Mouse (Mus musculus) kidney, embryonic 14.5 days (tissue): ENCODE results near the gene Plin1. TPM values are rescaled to one million over a fixed set of nuclear protein-coding genes. Genes with fewer than 3 reads are reported as not detected.
A peak's percentile ranks its signal among the peaks of the same experiment; 100 is the strongest.

Source experiments
- ATAC-seq: fragments of 200-750 bp; cut with Nextera tagmentation; 2 replicates; pipeline ENCODE4 v1.8.0; 2017; ENCODE audit warnings: moderate number of reproducible peaks, mild to moderate bottlenecking, moderate TSS enrichment, moderate library complexity; ENCODE audit not compliant: low FRiP score, low TSS enrichment
- H3K27ac ChIP-seq: fragments of 300-500 bp; sonication (generic); 2 replicates; pipeline ENCODE4 v1.5.1; 2014; ENCODE audit warnings: low read depth, mild to moderate bottlenecking, low read length, moderate library complexity, mixed read lengths
- H3K27me3 ChIP-seq: fragments of 300-500 bp; sonication (generic); 2 replicates; pipeline ENCODE4 v1.6.1; 2014; ENCODE audit warnings: mild to moderate bottlenecking, low read length; ENCODE audit not compliant: control insufficient read depth, insufficient read depth
- H3K36me3 ChIP-seq: fragments of 300-500 bp; sonication (generic); 2 replicates; pipeline ENCODE4 v1.6.1; 2014; ENCODE audit warnings: low read length, mixed read lengths; ENCODE audit not compliant: control insufficient read depth, insufficient read depth
- H3K4me1 ChIP-seq: fragments of 300-500 bp; sonication (generic); 2 replicates; pipeline ENCODE4 v1.6.1; 2014; ENCODE audit warnings: low read length, mixed read lengths; ENCODE audit not compliant: control insufficient read depth, insufficient read depth
- H3K4me2 ChIP-seq: fragments of 300-500 bp; sonication (generic); replicated peaks from 2 replicates; pipeline ENCODE4 v1.6.1; 2014; ENCODE audit warnings: low read depth, mild to moderate bottlenecking, low read length
- H3K4me3 ChIP-seq: fragments of 300-500 bp; sonication (generic); 2 replicates; pipeline ENCODE4 v1.5.1; 2014; ENCODE audit warnings: mild to moderate bottlenecking, low read length
- H3K9ac ChIP-seq: fragments of 300-500 bp; sonication (generic); 2 replicates; pipeline ENCODE4 v1.6.1; 2014; ENCODE audit warnings: low read depth, mild to moderate bottlenecking, low read length, moderate library complexity
- H3K9me3 ChIP-seq: fragments of 300-500 bp; sonication (generic); 2 replicates; pipeline ENCODE4 v1.6.1; 2016; ENCODE audit warnings: low read length; ENCODE audit not compliant: control insufficient read depth
- WGBS: fragments of 180-500 bp; shearing (Covaris S2); extraction: QIAGEN DNeasy Blood & Tissue Kit; methylation state at CpG from one replicate; pipeline ENCODE4 v1.1.7; 2014; 5-methylcytosine and 5-hydroxymethylcytosine counted together
- polyA plus RNA-seq: library from polyadenylated mRNA; unstranded; fragments of >200 nt; fragmentation: Nextera tagmentation; extraction: Ambion mirVana; gene quantifications from 2 replicates; pipeline ENCODE4 v1.2.1, GENCODE M21; 2014

Plin1 gene
- polyA plus RNA-seq, 1 experiment from 2014 or later: 0.07 TPM

DNA sequence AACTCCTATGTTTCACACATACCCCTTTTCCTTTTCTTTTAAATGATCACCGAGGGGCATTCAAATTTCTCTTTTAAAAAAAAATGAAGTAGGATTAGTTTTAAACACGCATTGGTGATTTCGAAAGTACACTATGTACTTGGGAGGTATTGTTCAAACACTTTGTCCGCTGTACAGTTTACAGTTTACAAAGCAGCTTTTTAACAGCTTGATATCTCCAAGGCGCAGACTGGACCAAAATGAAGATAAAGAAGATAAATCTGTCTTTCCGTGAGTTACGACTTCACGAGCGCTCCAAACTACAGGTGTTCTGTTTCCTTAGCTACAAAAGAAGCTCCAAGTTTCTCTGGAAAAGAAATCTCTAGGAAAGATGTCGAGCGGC lies 9.6 kb upstream of the Plin1 start:
- Histone ChIP-seq H3K27me3 (no peaks in the 10 kb centered on the region), H3K4me3 (peak overlapping the region; percentile 78), H3K4me2 (peak overlapping the region; percentile 97), H3K9ac (peak overlapping the region; percentile 68), H3K36me3 (peaks cover 3% of the 10 kb centered on the region; the same call in 1 of the 2 replicates), H3K4me1 (no peaks in the 10 kb centered on the region), H3K9me3 (no peaks in the 10 kb centered on the region), H3K27ac (no peak overlapping the region)
- no peak for ATAC-seq
- WGBS: 21% methylated on average over 11 of the region's 11 CpGs

DNA sequence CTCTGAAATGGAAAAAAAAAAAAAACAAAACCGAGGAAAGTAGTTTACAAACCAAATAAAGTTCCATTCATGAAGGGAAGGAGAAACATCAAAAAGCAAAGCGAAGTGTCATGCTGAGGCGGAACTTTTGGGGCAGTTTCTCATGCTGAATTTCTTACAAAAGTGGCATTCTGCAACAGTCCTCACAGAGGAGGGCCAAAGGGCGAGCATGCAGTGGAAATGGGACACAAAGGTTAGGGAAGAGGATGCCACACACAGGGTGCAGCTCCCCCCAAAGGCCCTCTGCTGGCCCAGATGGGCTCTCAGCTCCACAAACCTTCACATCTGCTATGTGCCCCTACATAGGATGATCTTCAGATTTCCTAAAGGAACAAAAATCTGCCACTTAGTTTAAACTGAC lies 7.6 kb upstream of the Plin1 start:
- Histone ChIP-seq H3K27me3 (no peaks in the 10 kb centered on the region), H3K4me2 (no peak overlapping the region), H3K9me3 (no peaks in the 10 kb centered on the region), H3K27ac (no peak overlapping the region), H3K4me1 (no peaks in the 10 kb centered on the region), H3K9ac (no peak overlapping the region), H3K36me3 (peaks cover 4% of the 10 kb centered on the region; the same call in 1 of the 2 replicates), H3K4me3 (no peak overlapping the region)
- 77% methylated on average over 4 of the region's 4 CpGs for WGBS
- no peak for ATAC-seq

DNA sequence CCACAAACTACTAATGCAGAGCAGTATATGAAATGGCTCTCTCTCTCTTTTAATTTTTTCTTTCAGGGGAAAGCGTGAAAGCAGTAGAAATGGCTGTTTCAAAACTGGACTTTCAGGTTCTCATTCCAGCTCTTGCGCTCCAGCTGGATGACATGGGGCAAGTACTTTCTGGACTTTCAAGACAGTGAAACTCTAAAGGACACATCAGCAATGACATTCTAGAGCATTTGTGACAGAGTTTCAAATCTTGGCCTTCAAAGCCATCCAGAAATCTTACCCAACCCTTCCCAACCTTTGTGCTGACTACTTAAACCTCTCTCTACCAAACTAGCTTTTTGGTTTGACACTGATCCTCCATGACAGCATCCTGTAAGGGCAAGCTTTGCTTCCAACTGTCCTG lies 6.2 kb upstream of the Plin1 start:
- Histone ChIP-seq H3K27ac (no peak overlapping the region), H3K9ac (no peak overlapping the region), H3K36me3 (peaks cover 4% of the 10 kb centered on the region; the same call in 1 of the 2 replicates), H3K9me3 (no peaks in the 10 kb centered on the region), H3K4me2 (no peak overlapping the region), H3K4me3 (no peak overlapping the region), H3K4me1 (no peaks in the 10 kb centered on the region), H3K27me3 (no peaks in the 10 kb centered on the region)
- WGBS: 86% methylated on average over 2 of the region's 2 CpGs
- ATAC-seq: no peak

DNA sequence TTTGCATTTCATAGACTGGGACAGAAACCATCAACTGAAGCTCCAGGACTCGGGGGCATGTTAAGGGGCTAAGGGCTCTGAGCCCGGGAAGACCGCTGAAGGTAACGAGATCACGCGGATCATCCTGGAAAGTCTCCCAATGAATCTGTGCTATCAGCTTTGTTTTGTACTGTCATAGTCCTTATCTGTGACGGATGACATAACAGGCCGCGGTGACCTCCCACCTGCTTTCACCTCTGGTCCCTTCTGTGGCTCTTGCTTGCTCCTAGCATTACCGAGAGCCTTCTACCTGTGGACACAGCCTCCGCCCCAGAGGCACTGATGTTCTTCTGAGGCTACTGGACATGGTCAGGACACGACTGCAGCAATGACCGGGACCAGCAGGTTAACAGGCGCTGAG lies 3.8 kb upstream of the Plin1 start:
- WGBS: 88% methylated on average over 14 of the region's 14 CpGs
- H3K4me3 ChIP-seq: no peak overlapping the region
- no peak overlapping the region for H3K9ac ChIP-seq
- no peak overlapping the region for H3K27ac ChIP-seq
- H3K9me3 ChIP-seq: no peaks in the 10 kb centered on the region
- H3K36me3 ChIP-seq: peaks cover 4% of the 10 kb centered on the region; the same call in 1 of the 2 replicates
- ATAC-seq: no peak
- H3K27me3 ChIP-seq: no peaks in the 10 kb centered on the region
- no peaks in the 10 kb centered on the region for H3K4me1 ChIP-seq
- no peak overlapping the region for H3K4me2 ChIP-seq

DNA sequence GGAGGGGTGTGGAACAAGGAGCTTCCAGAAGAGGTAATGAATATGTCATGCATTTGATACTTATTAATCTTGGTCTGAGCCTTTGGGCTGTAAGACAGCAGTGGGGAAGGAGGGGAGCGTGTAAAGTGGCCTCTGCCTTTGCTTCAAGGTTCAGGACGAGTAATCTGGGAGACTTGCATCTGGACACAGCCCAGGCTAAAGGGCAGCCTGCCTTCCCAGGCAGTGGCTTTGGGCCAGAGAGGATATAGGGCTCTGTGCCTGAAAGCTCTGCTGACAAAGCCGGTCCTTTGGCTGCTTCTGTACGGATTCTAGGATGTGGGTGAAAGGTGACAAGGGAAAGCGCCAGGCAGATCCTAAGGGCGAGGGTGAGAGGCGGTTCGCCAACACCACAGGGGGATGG lies 1.9 kb upstream of the Plin1 start:
- H3K9me3 ChIP-seq: no peaks in the 10 kb centered on the region
- ATAC-seq: no peak
- no peak overlapping the region for H3K4me2 ChIP-seq
- no peaks in the 10 kb centered on the region for H3K27me3 ChIP-seq
- H3K4me3 ChIP-seq: no peak overlapping the region
- no peak overlapping the region for H3K9ac ChIP-seq
- 79% methylated on average over 8 of the region's 8 CpGs for WGBS
- no peaks in the 10 kb centered on the region for H3K4me1 ChIP-seq
- peaks cover 4% of the 10 kb centered on the region; the same call in 1 of the 2 replicates for H3K36me3 ChIP-seq
- H3K27ac ChIP-seq: no peak overlapping the region

DNA sequence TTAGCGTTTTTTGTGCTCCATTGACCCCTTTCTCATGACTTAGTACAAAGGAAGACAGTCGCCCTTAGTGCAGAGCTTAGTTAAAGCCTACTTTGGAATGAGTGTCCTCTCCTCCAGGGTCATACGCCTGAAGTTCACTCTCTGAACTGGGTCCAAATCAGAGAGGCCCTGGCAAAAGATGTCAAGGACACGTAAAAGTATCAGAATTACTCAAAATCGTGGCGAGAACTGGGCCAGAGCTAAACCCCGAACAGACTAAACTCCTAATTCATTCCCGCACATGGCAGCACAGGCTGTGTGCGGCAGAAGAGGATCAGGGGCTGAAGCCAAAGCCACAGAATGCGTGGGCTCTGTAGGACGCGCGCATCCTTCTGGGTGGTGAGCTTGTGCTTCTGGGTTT lies 1.3 kb downstream of the Plin1 start:
- Histone ChIP-seq H3K27me3 (no peaks in the 10 kb centered on the region), H3K27ac (no peak overlapping the region)

DNA sequence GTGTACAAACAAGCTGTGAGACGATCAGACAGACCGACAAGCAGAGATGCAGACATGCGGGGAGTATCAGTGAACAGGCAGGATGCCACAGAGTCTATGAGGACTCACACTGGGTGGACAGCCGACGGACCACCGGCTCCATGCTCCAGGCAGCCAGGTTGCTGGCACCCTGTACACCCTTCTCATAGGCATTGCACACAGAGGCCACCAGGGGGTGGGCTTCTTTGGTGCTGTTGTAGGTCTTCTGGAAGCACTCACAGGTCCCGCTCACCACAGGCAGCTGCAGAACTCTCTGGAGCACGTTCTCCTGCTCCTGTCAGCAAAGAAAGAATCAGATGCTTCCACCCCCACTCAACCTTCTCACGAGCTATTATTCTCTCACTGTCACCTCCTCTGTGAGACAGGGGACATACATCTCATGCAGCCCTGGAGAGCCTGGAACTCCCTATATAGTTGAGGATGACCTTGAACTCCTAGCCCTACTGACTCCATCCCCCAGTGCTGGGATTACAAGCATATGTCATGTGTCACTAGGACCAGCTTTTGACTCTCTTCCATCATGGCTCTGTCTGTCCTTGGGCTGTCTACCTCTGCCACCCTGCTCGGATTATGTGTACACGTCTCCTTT lies 2.8 kb downstream of the Plin1 start:
- no peaks in the 10 kb centered on the region for H3K9me3 ChIP-seq
- no peak for ATAC-seq
- H3K4me2 ChIP-seq: no peak overlapping the region
- no peaks in the 10 kb centered on the region for H3K4me1 ChIP-seq
- H3K27me3 ChIP-seq: no peaks in the 10 kb centered on the region
- no peak overlapping the region for H3K4me3 ChIP-seq
- H3K9ac ChIP-seq: no peak overlapping the region
- WGBS: 69% methylated on average over 11 of the region's 11 CpGs
- no peak overlapping the region for H3K27ac ChIP-seq
- H3K36me3 ChIP-seq: no peaks in the 10 kb centered on the region

More for the DNA sequence above, 1.3 kb downstream of the Plin1 start:
- H3K4me3 ChIP-seq: no peak overlapping the region
- H3K9me3 ChIP-seq: no peaks in the 10 kb centered on the region
- H3K36me3 ChIP-seq: no peaks in the 10 kb centered on the region
- H3K9ac ChIP-seq: no peak overlapping the region
- H3K4me1 ChIP-seq: no peaks in the 10 kb centered on the region
- ATAC-seq: no peak
- 86% methylated on average over 13 of the region's 13 CpGs for WGBS
- H3K4me2 ChIP-seq: no peak overlapping the region

DNA sequence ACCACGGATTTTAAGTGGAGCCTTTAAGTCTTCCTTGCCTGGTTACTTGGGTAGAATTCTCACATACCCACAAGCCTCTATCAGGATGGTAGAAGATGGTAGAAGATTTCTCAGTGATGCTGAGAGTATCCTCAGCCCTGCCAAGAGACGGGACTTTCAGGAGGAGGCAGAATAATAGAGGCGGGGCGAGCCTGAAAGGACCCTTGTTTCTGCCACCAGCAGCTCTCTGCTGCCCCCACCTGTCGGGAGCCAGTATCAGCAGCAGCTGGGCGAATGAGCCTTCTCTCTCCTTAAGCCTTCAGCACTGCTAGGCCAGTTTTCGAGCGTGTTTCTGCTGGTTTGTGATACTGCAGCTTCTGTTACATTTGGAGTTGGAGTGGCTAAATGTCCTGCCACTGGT lies 3.5 kb downstream of the Plin1 start:
- H3K4me2 ChIP-seq: no peak overlapping the region
- WGBS: 6% methylated on average over 8 of the region's 8 CpGs
- no peaks in the 10 kb centered on the region for H3K27me3 ChIP-seq
- no peaks in the 10 kb centered on the region for H3K9me3 ChIP-seq
- H3K9ac ChIP-seq: no peak overlapping the region
- no peaks in the 10 kb centered on the region for H3K4me1 ChIP-seq
- H3K4me3 ChIP-seq: no peak overlapping the region
- no peaks in the 10 kb centered on the region for H3K36me3 ChIP-seq
- H3K27ac ChIP-seq: no peak overlapping the region
- 0 out of 2 replicates have a peak, but pooled peaks have one; percentile 28 for ATAC-seq

DNA sequence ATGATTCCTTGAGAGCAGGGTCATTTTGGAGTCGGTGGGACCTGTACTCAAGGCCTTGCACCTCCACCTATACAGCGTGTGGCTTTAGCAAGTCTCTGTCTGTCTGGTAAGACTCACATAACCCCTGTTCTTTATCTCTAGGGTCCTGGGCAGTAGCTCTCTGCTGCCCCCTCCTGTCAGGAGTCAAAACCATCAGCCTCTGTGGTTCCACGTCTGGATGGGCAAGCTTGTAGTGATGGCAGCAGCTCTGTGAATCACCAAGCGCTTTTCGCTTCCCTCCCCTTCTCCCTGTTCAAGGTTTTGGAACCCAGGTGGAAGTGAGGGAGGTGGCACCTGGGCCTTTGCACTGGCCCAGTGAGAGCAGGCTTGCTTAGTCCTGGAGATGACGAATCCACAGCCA lies 4.5 kb downstream of the Plin1 start:
- no peak overlapping the region for H3K9ac ChIP-seq
- no peaks in the 10 kb centered on the region for H3K9me3 ChIP-seq
- peak; percentile 58; the same call in 1 of the 2 replicates for ATAC-seq
- H3K4me1 ChIP-seq: no peaks in the 10 kb centered on the region
- no peak overlapping the region for H3K27ac ChIP-seq
- H3K4me3 ChIP-seq: no peak overlapping the region
- H3K36me3 ChIP-seq: no peaks in the 10 kb centered on the region
- WGBS: 32% methylated on average over 6 of the region's 6 CpGs
- no peak overlapping the region for H3K4me2 ChIP-seq
- H3K27me3 ChIP-seq: peaks cover 3% of the 10 kb centered on the region
